Mouse (Mus musculus): ENCODE measurements around the gene Tcn2.

DNA sequence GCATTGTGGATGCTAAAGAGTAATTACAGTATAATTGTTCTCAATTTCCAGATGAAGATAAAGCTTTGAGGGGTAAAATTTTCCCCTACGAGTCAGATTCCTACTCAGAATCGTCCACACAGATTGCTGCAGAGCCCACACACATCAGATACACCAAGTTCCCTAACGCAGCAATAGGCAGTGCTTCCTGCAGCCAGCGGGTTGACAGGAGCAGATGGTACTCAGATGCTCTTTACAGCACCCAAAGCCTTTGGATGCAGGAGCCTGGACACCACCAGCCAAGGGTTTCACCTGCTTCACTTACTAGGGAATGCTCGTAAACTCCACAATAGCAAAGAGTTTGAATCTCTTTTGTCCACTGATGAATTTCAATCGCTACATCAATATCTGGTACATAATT is 55.5 kb downstream of the Tcn2 start:
- no peak for TF ChIP-seq CTCF (IDR thresholded peaks at IDR 0.05; ENCODE audit: extremely low read depth, insufficient read depth, insufficient read length, insufficient replicate concordance)
- TF ChIP-seq POLR2A (IDR thresholded peaks at IDR 0.05; ENCODE audit: low read depth, low read length): no peak
